Mouse (Mus musculus): ENCODE data around the gene Srl.

GRCm38 (mm10) chr16:4439302-4440066 lies 102.1 kb downstream of the Srl start:
- no peak for TF ChIP-seq CTCF (IDR thresholded peaks at IDR 0.05; ENCODE audit: borderline replicate concordance, control insufficient read depth, extremely low read depth, insufficient read depth, low read length, poor library complexity)
- no peak for TF ChIP-seq POLR2A (IDR thresholded peaks at IDR 0.05; ENCODE audit: control insufficient read depth, extremely low read depth, insufficient read depth, low read length, poor library complexity)
